Mouse (Mus musculus): ENCODE data around the gene Tprkb.
"Not testable (repeated sequence)": the region's sequence is repeated elsewhere in the genome, so short reads cannot be mapped to it uniquely, and the experiment has no call there.

The Tprkb gene

DNA sequence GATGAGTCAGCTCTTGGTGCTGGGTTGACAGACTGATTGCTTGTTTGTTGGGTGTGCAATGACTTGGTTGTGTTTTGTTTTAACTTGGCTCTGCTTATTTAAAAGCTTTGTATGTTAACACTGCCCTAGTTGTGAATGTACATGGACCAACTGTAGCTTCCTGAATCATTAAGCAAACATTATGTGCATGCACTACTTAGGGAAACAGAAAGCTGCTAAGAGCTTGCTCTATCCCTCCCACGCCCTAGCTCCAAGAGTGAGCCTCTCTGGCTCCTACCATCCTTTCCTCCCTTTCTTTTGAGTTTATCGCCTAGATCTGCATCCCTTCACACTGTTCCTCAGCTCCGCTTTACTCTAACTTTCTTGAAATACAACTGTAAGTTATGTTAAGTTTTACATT lies 61.7 kb downstream of the Tprkb start:
- DNase-seq (ENCODE audit: low read depth): no peak

GRCm38 (mm10) chr6:85974941-85975617 lies 63.4 kb downstream of the Tprkb start:
- no peak for DNase-seq (ENCODE audit: low read depth)

DNA sequence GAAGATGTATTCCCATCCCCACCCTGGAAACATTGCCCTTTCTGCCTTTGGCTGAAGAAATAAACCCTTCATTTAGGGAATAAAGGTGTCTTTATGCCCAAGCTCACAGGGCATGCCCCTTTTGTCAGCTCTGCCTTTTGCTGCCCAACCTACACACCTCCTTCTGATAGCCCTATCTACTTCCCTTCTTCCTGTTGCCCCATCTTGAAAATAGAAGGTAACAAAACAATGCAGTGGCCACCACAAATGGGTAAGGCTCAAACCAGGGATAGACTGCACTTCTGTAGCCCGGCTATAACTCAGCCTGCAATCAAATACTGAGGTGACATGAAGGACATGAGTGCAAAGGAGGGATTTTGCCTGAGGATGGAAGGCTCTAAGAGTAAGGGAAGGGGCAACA lies 64.1 kb downstream of the Tprkb start:
- DNase-seq (ENCODE audit: low read depth): no peak

DNA sequence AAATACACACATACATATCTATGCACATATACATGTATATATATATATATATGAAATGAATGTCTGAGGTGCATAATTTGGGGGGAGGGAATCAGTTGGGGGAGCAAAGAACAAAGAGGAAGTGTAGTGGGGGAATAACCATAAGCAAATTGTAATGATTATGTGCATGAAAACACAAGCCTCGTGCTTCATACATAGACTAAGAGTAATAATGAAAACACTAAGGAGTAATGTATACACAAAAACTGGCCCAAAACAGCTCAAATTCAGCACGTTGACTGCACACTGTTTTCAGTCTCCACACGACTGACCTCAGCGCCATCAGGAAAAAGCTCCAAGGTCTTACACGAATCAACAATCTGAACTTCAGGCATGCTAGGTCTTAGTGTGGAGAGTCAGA lies 64.6 kb downstream of the Tprkb start:
- DNase-seq (ENCODE audit: low read depth): no peak

DNA sequence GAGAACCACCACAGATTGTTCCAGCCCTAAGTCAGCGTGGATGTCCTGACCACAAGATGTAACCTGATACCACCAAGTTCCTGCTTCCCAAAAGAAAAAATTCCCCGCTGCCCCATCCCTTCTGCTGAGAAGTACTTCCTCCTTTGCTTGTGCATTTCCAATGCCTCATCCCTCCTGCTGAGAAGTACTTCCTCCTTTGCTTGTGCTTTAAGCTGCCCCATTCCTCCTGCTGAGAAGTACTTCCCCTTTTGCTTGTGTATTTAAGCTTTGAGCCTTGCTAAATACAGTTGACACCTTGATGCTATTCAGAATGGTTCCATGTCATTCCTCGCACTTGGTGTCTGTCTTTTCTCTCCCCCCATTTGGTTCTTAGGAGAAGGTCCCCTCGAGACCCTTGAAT lies 67.1 kb downstream of the Tprkb start:
- not testable (repeated sequence) for DNase-seq (ENCODE audit: low read depth)

Measured in naive thymus-derived CD4-positive, alpha-beta T cell, adult 2 months (primary cell).